Mouse (Mus musculus): ENCODE measurements around the gene Hoxb6.

Gene Hoxb6

GRCm38 (mm10) chr11:96291681-96292564, at the start of gene Hoxb6:
Gene Hoxb6 (plus strand): TSS chr11:96292476.
- peak; percentile 91 for DNase-seq

GRCm38 (mm10) chr11:96250901-96251300, 41.4 kb upstream of the Hoxb6 start:
- DNase-seq: peak; percentile 84

GRCm38 (mm10) chr11:96251480-96252031, 40.7 kb upstream of the Hoxb6 start:
- DNase-seq: peak; percentile 72

GRCm38 (mm10) chr11:96252541-96253120, 39.6 kb upstream of the Hoxb6 start:
- DNase-seq: no peak

- peak; percentile 84 for DNase-seq
Observed at GRCm38 (mm10) chr11:96254221-96254620, 38.1 kb upstream of the Hoxb6 start.

GRCm38 (mm10) chr11:96255111-96255995, 36.9 kb upstream of the Hoxb6 start:
- no peak for DNase-seq

- DNase-seq: peak; percentile 38
Observed at GRCm38 (mm10) chr11:96255996-96256445, 36.3 kb upstream of the Hoxb6 start.

GRCm38 (mm10) chr11:96257141-96257540, 35.1 kb upstream of the Hoxb6 start:
- DNase-seq: peak; percentile 4

GRCm38 (mm10) chr11:96259038-96259437, 33.2 kb upstream of the Hoxb6 start:
- DNase-seq: peak; percentile 86

GRCm38 (mm10) chr11:96259511-96259910, 32.8 kb upstream of the Hoxb6 start:
- no peak for DNase-seq

GRCm38 (mm10) chr11:96260310-96260970, 31.8 kb upstream of the Hoxb6 start:
- peak; percentile 64 for DNase-seq

GRCm38 (mm10) chr11:96261323-96261890, 30.9 kb upstream of the Hoxb6 start:
- DNase-seq: peak; percentile 93

GRCm38 (mm10) chr11:96262262-96262830, 29.9 kb upstream of the Hoxb6 start:
- peak; percentile 29 for DNase-seq

GRCm38 (mm10) chr11:96263636-96264389, 28.5 kb upstream of the Hoxb6 start:
- DNase-seq: peak; percentile 10

- DNase-seq: peak; percentile 4
Observed at GRCm38 (mm10) chr11:96264390-96265020, 27.8 kb upstream of the Hoxb6 start.

- DNase-seq: peak; percentile 92
Observed at GRCm38 (mm10) chr11:96265954-96266353, 26.3 kb upstream of the Hoxb6 start.

- DNase-seq: peak; percentile 1
Observed at GRCm38 (mm10) chr11:96267021-96267920, 25.0 kb upstream of the Hoxb6 start.

GRCm38 (mm10) chr11:96268031-96268745, 24.1 kb upstream of the Hoxb6 start:
- DNase-seq: peak; percentile 1
